11 mouse cellular contexts compared by ENCODE assay signal in genomic region chr4:63319566-63319965, GRCm38 (mm10). TPM values are rescaled to one million over a fixed set of nuclear protein-coding genes. Genes with fewer than 3 reads are reported as not detected.
A peak's percentile ranks its signal among the peaks of the same experiment; 100 is the strongest.
DNase-seq lines count a peak whose midpoint lies in the region; ATAC-seq lines count a peak whose summit lies in the region.
"Not testable (repeated sequence)": the region's sequence is repeated elsewhere in the genome, so short reads cannot be mapped to it uniquely, and the experiment has no call there.
"Had no signal": no experiment of that assay in that cellular context is flagged by ENCODE, and none has a peak within 500 bp of the region (broad histone marks: within the 10 kb centered on the region; RNA-seq: fewer than 3 reads in every experiment).

No protein-coding gene starts in this region.

- DNase-seq in ZHBTc4 (ENCODE audit: low read depth, low spot score): peak; percentile 45
- peak; percentile 91 to 93 for DNase-seq in cerebellum, postnatal 10 days
- DNase-seq in frontal cortex, postnatal 25 days (ENCODE audit: low spot score in 2 of 2): peak; percentile 54
- DNase-seq in hindbrain, embryonic 11.5 days (ENCODE audit: low spot score): peak; percentile 79
- DNase-seq in layer of hippocampus, adult 8-10 months (ENCODE audit: low spot score in 2 of 2): peak; percentile 15 to 56
- DNase-seq in lung, postnatal 10 days: peak; percentile 82
- peak; percentile 83 for DNase-seq in retina, embryonic 14.5 days (ENCODE audit: low spot score)
- DNase-seq in thymus, postnatal 4 days: peak; percentile 85

- not testable (repeated sequence) for H3K27ac ChIP-seq in hindbrain, embryonic 11.5 days (ENCODE audit: low read depth, low read length)

- H3K9me3 ChIP-seq in hindbrain, embryonic 11.5 days (ENCODE audit: control insufficient read depth, low read length): not testable (repeated sequence)

- ATAC-seq in hindbrain, embryonic 11.5 days (ENCODE audit: low FRiP score): not testable (repeated sequence)

- H3K4me1 ChIP-seq in hindbrain, embryonic 11.5 days (replicated peaks; ENCODE audit: control insufficient read depth, insufficient read depth, low read length): not testable (repeated sequence)

- not testable (repeated sequence) for H3K36me3 ChIP-seq in hindbrain, embryonic 11.5 days (ENCODE audit: control insufficient read depth, insufficient read depth, low read length)

- not testable (repeated sequence) for H3K9ac ChIP-seq in hindbrain, embryonic 11.5 days (ENCODE audit: low read depth, low read length)

- not testable (repeated sequence) for H3K27me3 ChIP-seq in hindbrain, embryonic 11.5 days (ENCODE audit: control insufficient read depth, insufficient read depth, low read length)

- H3K4me2 ChIP-seq in hindbrain, embryonic 11.5 days (replicated peaks; ENCODE audit: low read depth, low read length): not testable (repeated sequence)

- WGBS in hindbrain, embryonic 11.5 days: 45% methylated on average over 3 of the region's 3 CpGs

- not testable (repeated sequence) for H3K4me3 ChIP-seq in hindbrain, embryonic 11.5 days (ENCODE audit: low read depth, low read length)

RNA-seq across cellular contexts. Expression of gene Orm1, which starts 24.8 kb away (rescaled TPM):
- not detected in 2 replicates for polyA plus RNA-seq in hindbrain, embryonic 11.5 days (2014; fragmentation: Nextera tagmentation; extraction: Ambion mirVana)
- not detected for total RNA-seq in layer of hippocampus, adult 8-10 months (2022)
- polyA plus RNA-seq: kidney, embryonic 15.5 days had no signal

RNA-seq across cellular contexts. Expression of gene Orm3, which starts 36.4 kb away (rescaled TPM):
- polyA plus RNA-seq in hindbrain, embryonic 11.5 days (2014; fragmentation: Nextera tagmentation; extraction: Ambion mirVana): not detected in 2 replicates
- total RNA-seq in layer of hippocampus, adult 8-10 months (2022): not detected
- polyA plus RNA-seq: frontal cortex, adult 2 months; kidney, embryonic 15.5 days; macrophage had no signal

RNA-seq across cellular contexts. Expression of gene Orm2, which starts 42.7 kb away (rescaled TPM):
- not detected in 2 replicates for polyA plus RNA-seq in hindbrain, embryonic 11.5 days (2014; fragmentation: Nextera tagmentation; extraction: Ambion mirVana)
- not detected for total RNA-seq in layer of hippocampus, adult 8-10 months (2022)
- polyA plus RNA-seq: frontal cortex, adult 2 months; kidney, embryonic 15.5 days; macrophage had no signal

Comparison
In these comparisons a context has a peak if more than half of its experiments do, and no peak if none do; other contexts are left out.
1. DNase-seq: peak in every context shown above with its lines; median percentile 92 in cerebellum, postnatal 10 days; 85 in thymus, postnatal 4 days; 83 in retina, embryonic 14.5 days; 82 in lung, postnatal 10 days; 79 in hindbrain, embryonic 11.5 days; 54 in frontal cortex, postnatal 25 days; 45 in ZHBTc4; 36 in layer of hippocampus, adult 8-10 months.